Mouse (Mus musculus) embryo, embryonic 11 days (tissue): ENCODE results near the gene Lrrc3.

ENCODE experiments used
- DNase-seq: peaks from one replicate; pipeline ENCODE4 v3.0.0-alpha.2; 2015

Gene Lrrc3

DNA sequence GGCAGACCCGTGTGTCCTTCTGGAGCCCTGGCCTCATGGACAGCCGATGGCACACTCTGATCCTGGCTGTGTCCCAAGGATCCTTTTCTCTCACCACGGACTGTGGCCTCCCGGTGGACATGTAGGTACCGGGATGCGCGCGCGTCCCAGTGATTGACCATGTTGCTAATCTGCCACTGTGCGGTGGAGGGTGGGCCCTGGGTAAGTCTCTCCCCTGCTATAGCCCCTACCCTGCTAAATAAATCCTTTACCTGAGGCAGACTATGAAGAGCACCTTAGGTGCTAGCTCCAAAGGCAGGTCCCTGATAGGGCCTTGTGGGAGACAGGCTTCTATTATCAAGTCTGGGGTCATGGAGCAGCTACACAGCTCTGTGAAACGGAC, 37.6 kb downstream of the Lrrc3 start:
- no peak for DNase-seq

- peak; percentile 57 for DNase-seq
Observed at GRCm38 (mm10) chr10:77864067-77864761, 38.1 kb downstream of the Lrrc3 start.

GRCm38 (mm10) chr10:77861675-77862074, 40.7 kb downstream of the Lrrc3 start, which contains the start of gene Gm3285:
Gene Gm3285, plus strand, starts transcription at chr10:77861975.
- no peak for DNase-seq

GRCm38 (mm10) chr10:77852559-77852958, 49.8 kb downstream of the Lrrc3 start, which contains the start of gene Gm10318:
Gene Gm10318, plus strand, starts transcription at chr10:77852859.
- DNase-seq: no peak
